Mouse (Mus musculus) yolk sac, embryonic 10.5 days (tissue): Measurements from ENCODE around the gene Slc35f3.

Source experiments
- DNase-seq: peaks from one replicate; pipeline ENCODE4 v3.0.0-alpha.2; 2017; ENCODE audit warnings: low spot score

Gene Slc35f3

GRCm38 (mm10) chr8:126327786-126328185, 29.4 kb downstream of the Slc35f3 start:
- no peak for DNase-seq

GRCm38 (mm10) chr8:126338864-126339263, 40.5 kb downstream of the Slc35f3 start:
- no peak for DNase-seq

GRCm38 (mm10) chr8:126339357-126339756, 41.0 kb downstream of the Slc35f3 start:
- DNase-seq = no peak

- no peak for DNase-seq
Observed at GRCm38 (mm10) chr8:126341200-126341599, 42.8 kb downstream of the Slc35f3 start.

- no peak for DNase-seq
Observed at GRCm38 (mm10) chr8:126343427-126343826, 45.1 kb downstream of the Slc35f3 start.

- DNase-seq = no peak
Observed at GRCm38 (mm10) chr8:126345100-126345499, 46.7 kb downstream of the Slc35f3 start.

- DNase-seq = no peak
Observed at GRCm38 (mm10) chr8:126353259-126353658, 54.9 kb downstream of the Slc35f3 start.

GRCm38 (mm10) chr8:126357946-126358345, 59.6 kb downstream of the Slc35f3 start:
- DNase-seq = no peak

- no peak for DNase-seq
Observed at GRCm38 (mm10) chr8:126359296-126359695, 60.9 kb downstream of the Slc35f3 start.

GRCm38 (mm10) chr8:126360106-126360505, 61.7 kb downstream of the Slc35f3 start:
- peak; percentile 4 for DNase-seq

GRCm38 (mm10) chr8:126360701-126361100, 62.3 kb downstream of the Slc35f3 start:
- no peak for DNase-seq

GRCm38 (mm10) chr8:126366251-126366650, 67.9 kb downstream of the Slc35f3 start:
- no peak for DNase-seq

- no peak for DNase-seq
Observed at GRCm38 (mm10) chr8:126368349-126369054, 70.1 kb downstream of the Slc35f3 start.

GRCm38 (mm10) chr8:126371871-126372270, 73.5 kb downstream of the Slc35f3 start:
- no peak for DNase-seq

GRCm38 (mm10) chr8:126379580-126379979, 81.2 kb downstream of the Slc35f3 start:
- no peak for DNase-seq

- DNase-seq = no peak
Observed at GRCm38 (mm10) chr8:126380141-126380540, 81.8 kb downstream of the Slc35f3 start.

- no peak for DNase-seq
Observed at GRCm38 (mm10) chr8:126381299-126381698, 82.9 kb downstream of the Slc35f3 start.

- DNase-seq = peak; percentile 18
Observed at GRCm38 (mm10) chr8:126382216-126382615, 83.9 kb downstream of the Slc35f3 start.

GRCm38 (mm10) chr8:126382749-126383148, 84.4 kb downstream of the Slc35f3 start:
- DNase-seq = no peak

- DNase-seq = no peak
Observed at GRCm38 (mm10) chr8:126387566-126387965, 89.2 kb downstream of the Slc35f3 start.

GRCm38 (mm10) chr8:126391541-126391940, 93.2 kb downstream of the Slc35f3 start:
- no peak for DNase-seq

GRCm38 (mm10) chr8:126395386-126395785, 97.0 kb downstream of the Slc35f3 start:
- DNase-seq = no peak

- DNase-seq = no peak
Observed at GRCm38 (mm10) chr8:126395917-126396316, 97.6 kb downstream of the Slc35f3 start.

- no peak for DNase-seq
Observed at GRCm38 (mm10) chr8:126398349-126398748, 100.0 kb downstream of the Slc35f3 start.
